Mouse (Mus musculus) cerebral cortex, adult 2 months (tissue): Measurements from ENCODE around the gene Tars2.

Source experiments
- WGBS: fragments of 180-500 bp; shearing (Covaris S2); methylation state at CpG from one replicate; pipeline ENCODE4 v1.1.7; 2018; 5-methylcytosine and 5-hydroxymethylcytosine counted together

Tars2 gene

GRCm38 (mm10) chr3:95760106-95760505 lies at the start of gene Tars2:
TSS of gene Tars2 (minus strand) at chr3:95760206.
- WGBS = 88% methylated on average over 6 of the region's 6 CpGs

- WGBS = 53% methylated on average over 2 of the region's 2 CpGs
These were observed 48.4 kb upstream of the Tars2 start for GRCm38 (mm10) chr3:95808384-95808783.

- WGBS = 86% methylated on average over 6 of the region's 6 CpGs
These were observed 47.6 kb upstream of the Tars2 start for GRCm38 (mm10) chr3:95807630-95808029.

- 45% methylated on average over 1 of the region's 1 CpGs for WGBS
These were observed 46.7 kb upstream of the Tars2 start for GRCm38 (mm10) chr3:95806677-95807076.

GRCm38 (mm10) chr3:95803851-95804250 lies 43.8 kb upstream of the Tars2 start:
- 97% methylated on average over 4 of the region's 4 CpGs for WGBS

GRCm38 (mm10) chr3:95798756-95799155 lies 38.8 kb upstream of the Tars2 start:
- 41% methylated on average over 4 of the region's 4 CpGs for WGBS

- WGBS = 84% methylated on average over 1 of the region's 1 CpGs
These were observed 34.3 kb upstream of the Tars2 start for GRCm38 (mm10) chr3:95794299-95794698.

- WGBS = 80% methylated on average over 2 of the region's 2 CpGs
These were observed 33.7 kb upstream of the Tars2 start for GRCm38 (mm10) chr3:95793662-95794061.

GRCm38 (mm10) chr3:95785501-95785900 lies 25.5 kb upstream of the Tars2 start:
- WGBS = 94% methylated on average over 4 of the region's 4 CpGs

- 90% methylated on average over 10 of the region's 10 CpGs for WGBS
These were observed 5.5 kb upstream of the Tars2 start for GRCm38 (mm10) chr3:95765534-95765933.

- WGBS = 82% methylated on average over 10 of the region's 10 CpGs
These were observed 3.8 kb upstream of the Tars2 start for GRCm38 (mm10) chr3:95763811-95764210.

GRCm38 (mm10) chr3:95762961-95763360 lies 3.0 kb upstream of the Tars2 start:
- 45% methylated on average over 6 of the region's 6 CpGs for WGBS

- 79% methylated on average over 4 of the region's 4 CpGs for WGBS
These were observed 1.8 kb upstream of the Tars2 start for GRCm38 (mm10) chr3:95761771-95762170.

GRCm38 (mm10) chr3:95758467-95759218 lies 1.4 kb downstream of the Tars2 start:
- WGBS = 51% methylated on average over 9 of the region's 9 CpGs

- WGBS = 85% methylated on average over 2 of the region's 2 CpGs
These were observed 3.2 kb downstream of the Tars2 start for GRCm38 (mm10) chr3:95756808-95757207.

GRCm38 (mm10) chr3:95754345-95755206 lies 5.4 kb downstream of the Tars2 start:
- WGBS = under 1% methylated on average over 30 of the region's 30 CpGs

GRCm38 (mm10) chr3:95752935-95753334 lies 7.1 kb downstream of the Tars2 start:
- 85% methylated on average over 3 of the region's 3 CpGs for WGBS

GRCm38 (mm10) chr3:95740406-95740805 lies 19.6 kb downstream of the Tars2 start:
- 62% methylated on average over 8 of the region's 8 CpGs for WGBS

GRCm38 (mm10) chr3:95739353-95740104 lies 20.5 kb downstream of the Tars2 start, which contains the start of gene Ecm1:
TSS of gene Ecm1 (minus strand) at chr3:95739569.
- 52% methylated on average over 7 of the region's 7 CpGs for WGBS

GRCm38 (mm10) chr3:95735071-95735670 lies 24.8 kb downstream of the Tars2 start:
- WGBS = 91% methylated on average over 12 of the region's 12 CpGs

GRCm38 (mm10) chr3:95734092-95734702 lies 25.8 kb downstream of the Tars2 start:
- WGBS = 82% methylated on average over 13 of the region's 13 CpGs
